16 mouse cellular contexts compared by ENCODE assay signal in genomic region chr13:102842237-102842636, GRCm38 (mm10).
A peak's percentile ranks its signal among the peaks of the same experiment; 100 is the strongest.
DNase-seq lines count a peak whose midpoint lies in the region; ATAC-seq lines count a peak whose summit lies in the region.
"Had no signal": no experiment of that assay in that cellular context is flagged by ENCODE, and none has a peak within 500 bp of the region (broad histone marks: within the 10 kb centered on the region; RNA-seq: fewer than 3 reads in every experiment).

No protein-coding gene starts in this region.

- H3K4me3 ChIP-seq in forebrain, embryonic 11.5 days (ENCODE audit: low read depth, low read length) = no peak overlapping the region
- H3K4me3 ChIP-seq in forebrain, embryonic 16.5 days (replicated peaks; ENCODE audit: low read length) = no peak overlapping the region
- no peak overlapping the region for H3K4me3 ChIP-seq in midbrain, embryonic 12.5 days
- no peak overlapping the region for H3K4me3 ChIP-seq in midbrain, embryonic 16.5 days (ENCODE audit: low read depth, low read length)
- H3K4me3 ChIP-seq: erythroblast, embryonic 14.5 days; lung, embryonic 15.5 days had no signal

- no peaks in the 10 kb centered on the region for H3K9me3 ChIP-seq in forebrain, embryonic 11.5 days (ENCODE audit: control insufficient read depth, low read length)
- no peaks in the 10 kb centered on the region for H3K9me3 ChIP-seq in forebrain, embryonic 16.5 days (ENCODE audit: control insufficient read depth, low read length)
- H3K9me3 ChIP-seq in midbrain, embryonic 12.5 days = no peaks in the 10 kb centered on the region
- no peaks in the 10 kb centered on the region for H3K9me3 ChIP-seq in midbrain, embryonic 16.5 days (replicated peaks; ENCODE audit: control insufficient read depth, low read length, poor library complexity, severe bottlenecking)
- H3K9me3 ChIP-seq: lung, embryonic 15.5 days had no signal

- no peaks in the 10 kb centered on the region for H3K27me3 ChIP-seq in forebrain, embryonic 11.5 days (ENCODE audit: control insufficient read depth, insufficient read depth, low read length)
- H3K27me3 ChIP-seq in forebrain, embryonic 16.5 days (replicated peaks; ENCODE audit: control insufficient read depth, insufficient read depth, low read length) = no peaks in the 10 kb centered on the region
- no peaks in the 10 kb centered on the region for H3K27me3 ChIP-seq in midbrain, embryonic 12.5 days
- H3K27me3 ChIP-seq in midbrain, embryonic 16.5 days (ENCODE audit: control insufficient read depth, insufficient read depth, low read depth, low read length) = no peaks in the 10 kb centered on the region
- H3K27me3 ChIP-seq: lung, embryonic 15.5 days had no signal

- 54% methylated on average over 8 of the region's 8 CpGs for WGBS in forebrain, embryonic 11.5 days
- 23% methylated on average over 8 of the region's 8 CpGs for WGBS in forebrain, embryonic 16.5 days
- whole genome bisulfite sequencing in midbrain, embryonic 12.5 days = 70% methylated on average over 8 of the region's 8 CpGs
- WGBS in midbrain, embryonic 16.5 days = 66% methylated on average over 8 of the region's 8 CpGs

- DNase-seq in forebrain, embryonic 11.5 days (ENCODE audit: low spot score) = no peak
- DNase-seq in kidney, postnatal 25 days = peak; percentile 40 to 53
- DNase-seq in yolk sac, embryonic 10.5 days (ENCODE audit: low spot score) = peak; percentile 65
- no peak for DNase-seq in right cerebral cortex, postnatal 25 days
- DNase-seq: adrenal gland, postnatal 14 days; B cell, adult 2 months; cerebellum, postnatal 10 days; gastrocnemius, postnatal 25 days; thymus, postnatal 4 days had no signal

- H3K4me1 ChIP-seq in forebrain, embryonic 11.5 days (replicated peaks; ENCODE audit: control insufficient read depth, insufficient read depth, low read length) = peaks cover 8% of the 10 kb centered on the region
- H3K4me1 ChIP-seq in forebrain, embryonic 16.5 days (replicated peaks; ENCODE audit: control insufficient read depth, insufficient read depth, low read length) = peaks cover 8% of the 10 kb centered on the region
- H3K4me1 ChIP-seq in midbrain, embryonic 12.5 days = peaks cover 26% of the 10 kb centered on the region
- peaks cover 3% of the 10 kb centered on the region; the same call in 1 of the 2 replicates for H3K4me1 ChIP-seq in midbrain, embryonic 16.5 days (ENCODE audit: control insufficient read depth, insufficient read depth, low read length)

- H3K4me2 ChIP-seq in forebrain, embryonic 11.5 days (ENCODE audit: low read depth, low read length, severe bottlenecking) = no peak overlapping the region
- no peak overlapping the region for H3K4me2 ChIP-seq in forebrain, embryonic 16.5 days (ENCODE audit: low read length)
- no peak overlapping the region for H3K4me2 ChIP-seq in midbrain, embryonic 12.5 days (replicated peaks)
- no peak overlapping the region for H3K4me2 ChIP-seq in midbrain, embryonic 16.5 days (ENCODE audit: low read length)
- H3K4me2 ChIP-seq: lung, embryonic 15.5 days had no signal

- H3K36me3 ChIP-seq in forebrain, embryonic 11.5 days (ENCODE audit: control insufficient read depth, insufficient read depth, low read length) = no peaks in the 10 kb centered on the region
- no peaks in the 10 kb centered on the region for H3K36me3 ChIP-seq in forebrain, embryonic 16.5 days (ENCODE audit: control insufficient read depth, insufficient read depth)
- H3K36me3 ChIP-seq in midbrain, embryonic 12.5 days = no peaks in the 10 kb centered on the region
- no peaks in the 10 kb centered on the region for H3K36me3 ChIP-seq in midbrain, embryonic 16.5 days (ENCODE audit: control insufficient read depth, insufficient read depth, low read length)
- H3K36me3 ChIP-seq: lung, embryonic 15.5 days had no signal

- H3K9ac ChIP-seq in forebrain, embryonic 11.5 days (ENCODE audit: low read length) = no peak overlapping the region
- H3K9ac ChIP-seq in forebrain, embryonic 16.5 days (replicated peaks; ENCODE audit: low read depth, low read length) = no peak overlapping the region
- no peak overlapping the region for H3K9ac ChIP-seq in midbrain, embryonic 12.5 days (replicated peaks)
- H3K9ac ChIP-seq in midbrain, embryonic 16.5 days (ENCODE audit: low read depth, low read length) = no peak overlapping the region
- H3K9ac ChIP-seq: lung, embryonic 15.5 days had no signal

- 0 out of 2 replicates have a peak overlapping the region, but pooled peaks have one; percentile 18 for H3K27ac ChIP-seq in forebrain, embryonic 11.5 days (ENCODE audit: low read depth, low read length)
- H3K27ac ChIP-seq in forebrain, embryonic 16.5 days (ENCODE audit: low read length) = no peak overlapping the region
- H3K27ac ChIP-seq in midbrain, embryonic 12.5 days (replicated peaks) = no peak overlapping the region
- no peak overlapping the region for H3K27ac ChIP-seq in midbrain, embryonic 16.5 days (ENCODE audit: low read length)
- H3K27ac ChIP-seq: kidney, postnatal 0 days; lung, embryonic 15.5 days had no signal

- peak; percentile 52 for ATAC-seq in forebrain, embryonic 11.5 days (replicated peaks; ENCODE audit: low FRiP score)
- ATAC-seq in forebrain, embryonic 16.5 days = no peak
- 0 out of 2 replicates have a peak, but pooled peaks have one; percentile 20 for ATAC-seq in midbrain, embryonic 12.5 days (ENCODE audit: low FRiP score, low read depth)
- ATAC-seq in midbrain, embryonic 16.5 days = no peak
- ATAC-seq in activated CD4-positive, CD25-positive, alpha-beta regulatory T cell, adult 4 months = no peak

Comparison
In these comparisons a context has a peak if more than half of its experiments do, and no peak if none do; other contexts are left out.
1. ATAC-seq: peak in forebrain, embryonic 11.5 days (single experiment) and midbrain, embryonic 12.5 days (single experiment); none in forebrain, embryonic 16.5 days (single experiment), midbrain, embryonic 16.5 days (single experiment) and activated CD4-positive, CD25-positive, alpha-beta regulatory T cell, adult 4 months (single experiment).
2. DNase-seq: peak in kidney, postnatal 25 days (2 of 2) and yolk sac, embryonic 10.5 days (single experiment); none in forebrain, embryonic 11.5 days (single experiment) and right cerebral cortex, postnatal 25 days (single experiment).